Comparison of ENCODE assay signal across 8 mouse cellular contexts in genomic region chr16:18878091-18878720, GRCm38 (mm10). TPM values are rescaled to one million over a fixed set of nuclear protein-coding genes. Genes with fewer than 3 reads are reported as not detected.
DNase-seq lines count a peak whose midpoint lies in the region; ATAC-seq lines count a peak whose summit lies in the region.
"Had no signal": no experiment of that assay in that cellular context is flagged by ENCODE, and none has a peak within 500 bp of the region (broad histone marks: within the 10 kb centered on the region; RNA-seq: fewer than 3 reads in every experiment).

No protein-coding gene starts in this region.

- H3K27me3 ChIP-seq in lung, embryonic 15.5 days, result no peaks in the 10 kb centered on the region
- no peaks in the 10 kb centered on the region for H3K27me3 ChIP-seq in embryonic facial prominence, embryonic 13.5 days
- H3K27me3 ChIP-seq in hindbrain, embryonic 15.5 days, result no peaks in the 10 kb centered on the region
- no peaks in the 10 kb centered on the region for H3K27me3 ChIP-seq in midbrain, embryonic 13.5 days

- peaks cover 11% of the 10 kb centered on the region for H3K36me3 ChIP-seq in lung, embryonic 15.5 days
- H3K36me3 ChIP-seq in embryonic facial prominence, embryonic 13.5 days, result peaks cover 28% of the 10 kb centered on the region
- peaks cover 8% of the 10 kb centered on the region for H3K36me3 ChIP-seq in hindbrain, embryonic 15.5 days
- peaks cover 23% of the 10 kb centered on the region for H3K36me3 ChIP-seq in midbrain, embryonic 13.5 days

- WGBS in lung, embryonic 15.5 days, result 17% methylated on average over 20 of the region's 20 CpGs
- WGBS in embryonic facial prominence, embryonic 13.5 days, result 26% methylated on average over 20 of the region's 20 CpGs
- WGBS in hindbrain, embryonic 15.5 days, result 21% methylated on average over 20 of the region's 20 CpGs
- WGBS in midbrain, embryonic 13.5 days, result 33% methylated on average over 20 of the region's 20 CpGs

- H3K9ac ChIP-seq in lung, embryonic 15.5 days, result peak overlapping the region; percentile 93
- peak overlapping the region; percentile 92 for H3K9ac ChIP-seq in embryonic facial prominence, embryonic 13.5 days
- peak overlapping the region; percentile 94 for H3K9ac ChIP-seq in hindbrain, embryonic 15.5 days
- H3K9ac ChIP-seq in midbrain, embryonic 13.5 days (replicated peaks), result peak overlapping the region; percentile 94

- ATAC-seq in lung, embryonic 15.5 days (ENCODE audit: borderline replicate concordance, extremely low read depth, low FRiP score, low TSS enrichment), result no peak
- ATAC-seq in embryonic facial prominence, embryonic 13.5 days (ENCODE audit: insufficient number of reproducible peaks, insufficient read depth, low FRiP score, low TSS enrichment, low read depth), result no peak
- no peak for ATAC-seq in hindbrain, embryonic 15.5 days (ENCODE audit: low FRiP score, low read depth)
- ATAC-seq in midbrain, embryonic 13.5 days, result no peak

- peak overlapping the region; percentile 92 for H3K4me2 ChIP-seq in lung, embryonic 15.5 days
- H3K4me2 ChIP-seq in embryonic facial prominence, embryonic 13.5 days, result peak overlapping the region; percentile 80
- H3K4me2 ChIP-seq in hindbrain, embryonic 15.5 days, result peak overlapping the region; percentile 85
- peak overlapping the region; percentile 73 for H3K4me2 ChIP-seq in midbrain, embryonic 13.5 days (replicated peaks)

- DNase-seq in lung, postnatal 14 days, result no peak
- no peak for DNase-seq in embryo, embryonic 10 days (ENCODE audit: low spot score)
- DNase-seq in left cerebral cortex, adult 8-10 months (ENCODE audit: low spot score in 2 of 2), result no peak

- peaks cover 12% of the 10 kb centered on the region; the same call in 1 of the 2 replicates for H3K4me1 ChIP-seq in lung, embryonic 15.5 days
- H3K4me1 ChIP-seq in embryonic facial prominence, embryonic 13.5 days, result peaks cover 12% of the 10 kb centered on the region; the same call in 1 of the 2 replicates
- peaks cover 37% of the 10 kb centered on the region for H3K4me1 ChIP-seq in hindbrain, embryonic 15.5 days (replicated peaks)
- H3K4me1 ChIP-seq in midbrain, embryonic 13.5 days (replicated peaks), result peaks cover 40% of the 10 kb centered on the region

- no peaks in the 10 kb centered on the region for H3K9me3 ChIP-seq in lung, embryonic 15.5 days
- no peaks in the 10 kb centered on the region for H3K9me3 ChIP-seq in embryonic facial prominence, embryonic 13.5 days
- no peaks in the 10 kb centered on the region for H3K9me3 ChIP-seq in hindbrain, embryonic 15.5 days
- H3K9me3 ChIP-seq in midbrain, embryonic 13.5 days, result no peaks in the 10 kb centered on the region

- H3K4me3 ChIP-seq in lung, embryonic 15.5 days, result peak overlapping the region; percentile 100
- H3K4me3 ChIP-seq in embryonic facial prominence, embryonic 13.5 days, result peak overlapping the region; percentile 82
- peak overlapping the region; percentile 94 for H3K4me3 ChIP-seq in hindbrain, embryonic 15.5 days
- H3K4me3 ChIP-seq in midbrain, embryonic 13.5 days (replicated peaks), result peak overlapping the region; percentile 97

- H3K27ac ChIP-seq in lung, embryonic 15.5 days, result peak overlapping the region; percentile 97
- H3K27ac ChIP-seq in embryonic facial prominence, embryonic 13.5 days, result peak overlapping the region; percentile 96
- peak overlapping the region; percentile 97 for H3K27ac ChIP-seq in hindbrain, embryonic 15.5 days (replicated peaks)
- H3K27ac ChIP-seq in midbrain, embryonic 13.5 days, result peak overlapping the region; percentile 96

RNA-seq across cellular contexts. Expression of gene Hira, which starts 1.4 kb away (rescaled TPM):
- polyA plus RNA-seq in lung, embryonic 15.5 days (2015; fragmentation: Nextera tagmentation; extraction: Ambion mirVana), result 13.1 TPM in 2 replicates
- 15.8 and 17.0 TPM in 2 replicates for polyA plus RNA-seq in embryonic facial prominence, embryonic 13.5 days (2015; fragmentation: Nextera tagmentation; extraction: Ambion mirVana)
- polyA plus RNA-seq in hindbrain, embryonic 15.5 days (2015; fragmentation: Nextera tagmentation; extraction: Ambion mirVana), result 19.1 and 21.2 TPM in 2 replicates
- polyA plus RNA-seq in midbrain, embryonic 13.5 days (2015; fragmentation: Nextera tagmentation; extraction: Ambion mirVana), result 23.6 and 23.8 TPM in 2 replicates
- 100 to 1,000 TPM in 1 of 4 experiments, 10 to 100 TPM in 3; 86.1 to 105 (median 86.3) TPM for total RNA-seq in left cerebral cortex, adult 8-10 months (2022)

RNA-seq across cellular contexts. Expression of gene Mrpl40, which starts 1.5 kb away (rescaled TPM):
- 82.9 and 87.9 TPM in 2 replicates for polyA plus RNA-seq in lung, embryonic 15.5 days (2015; fragmentation: Nextera tagmentation; extraction: Ambion mirVana)
- polyA plus RNA-seq in embryonic facial prominence, embryonic 13.5 days (2015; fragmentation: Nextera tagmentation; extraction: Ambion mirVana), result 90.5 and 110 TPM in 2 replicates
- polyA plus RNA-seq in hindbrain, embryonic 15.5 days (2015; fragmentation: Nextera tagmentation; extraction: Ambion mirVana), result 82.5 and 88.1 TPM in 2 replicates
- 70.2 and 74.3 TPM in 2 replicates for polyA plus RNA-seq in midbrain, embryonic 13.5 days (2015; fragmentation: Nextera tagmentation; extraction: Ambion mirVana)
- 10 to 100 TPM; 37.1 to 41.3 (median 40.0) TPM for total RNA-seq in left cerebral cortex, adult 8-10 months (2022)

RNA-seq across cellular contexts. Expression of gene Gm28539, which starts 41.8 kb away (rescaled TPM):
- polyA plus RNA-seq in lung, embryonic 15.5 days (2015; fragmentation: Nextera tagmentation; extraction: Ambion mirVana), result not detected in 2 replicates
- polyA plus RNA-seq in embryonic facial prominence, embryonic 13.5 days (2015; fragmentation: Nextera tagmentation; extraction: Ambion mirVana), result not detected in 2 replicates
- 0.17 TPM in 1 of 2 replicates, not detected in the other for polyA plus RNA-seq in hindbrain, embryonic 15.5 days (2015; fragmentation: Nextera tagmentation; extraction: Ambion mirVana)
- polyA plus RNA-seq in midbrain, embryonic 13.5 days (2015; fragmentation: Nextera tagmentation; extraction: Ambion mirVana), result 0.23 TPM in 1 of 2 replicates, not detected in the other
- total RNA-seq in left cerebral cortex, adult 8-10 months (2022), result 10 to 100 TPM in 2 of 4 experiments, 1 to 10 TPM in 1, under 1 TPM in 1; 0.88 to 13.3 (median 9.0) TPM
- polyA plus RNA-seq: frontal cortex, adult 2 months had no signal

RNA-seq across cellular contexts. Expression of gene 2510002D24Rik, which starts 41.8 kb away (rescaled TPM):
- polyA plus RNA-seq in lung, embryonic 15.5 days (2015; fragmentation: Nextera tagmentation; extraction: Ambion mirVana), result 34.7 and 38.7 TPM in 2 replicates
- polyA plus RNA-seq in embryonic facial prominence, embryonic 13.5 days (2015; fragmentation: Nextera tagmentation; extraction: Ambion mirVana), result 44.1 and 49.3 TPM in 2 replicates
- 39.2 and 44.8 TPM in 2 replicates for polyA plus RNA-seq in hindbrain, embryonic 15.5 days (2015; fragmentation: Nextera tagmentation; extraction: Ambion mirVana)
- 35.5 and 38.4 TPM in 2 replicates for polyA plus RNA-seq in midbrain, embryonic 13.5 days (2015; fragmentation: Nextera tagmentation; extraction: Ambion mirVana)
- total RNA-seq in left cerebral cortex, adult 8-10 months (2022), result 10 to 100 TPM; 23.2 to 29.8 (median 28.6) TPM
